Mouse (Mus musculus): ENCODE data around the gene Fam71b. TPM values are rescaled to one million over a fixed set of nuclear protein-coding genes. Genes with fewer than 3 reads are reported as not detected.

The Fam71b gene
- polyA plus RNA-seq, 1 experiment from 2014 or later, result not detected

DNA sequence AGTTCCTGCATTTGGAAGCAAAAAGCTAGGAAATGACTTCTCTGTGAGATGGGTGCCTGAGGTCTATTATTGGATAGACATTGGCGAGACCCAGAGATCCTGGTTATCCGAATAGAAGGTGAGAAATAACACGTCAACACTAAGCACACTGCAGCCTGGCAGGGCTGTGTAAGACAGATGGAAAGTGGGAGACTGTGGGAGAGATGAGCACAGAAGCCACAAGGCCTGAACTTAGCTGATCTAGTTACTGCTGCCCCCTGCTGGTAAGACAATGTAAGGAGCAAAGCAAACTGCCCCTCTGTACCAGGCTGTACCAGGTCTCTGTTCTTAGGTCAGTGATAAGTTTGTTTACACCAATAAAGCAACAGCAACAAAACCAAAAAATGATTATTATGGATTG, 34.8 kb downstream of the Fam71b start:
- H3K27me3 ChIP-seq (replicated peaks; ENCODE audit: control insufficient read depth, insufficient read depth, low read length), result no peaks in the 10 kb centered on the region
- no peak overlapping the region for H3K9ac ChIP-seq (ENCODE audit: low read depth, low read length)
- no peaks in the 10 kb centered on the region for H3K9me3 ChIP-seq (ENCODE audit: control insufficient read depth, low read length)
- no peaks in the 10 kb centered on the region for H3K36me3 ChIP-seq (ENCODE audit: control insufficient read depth, insufficient read depth, low read length)
- peaks cover 5% of the 10 kb centered on the region; the same call in 1 of the 2 replicates for H3K4me1 ChIP-seq (replicated peaks; ENCODE audit: control insufficient read depth, insufficient read depth, low read length)
- peak; percentile 73 for ATAC-seq (replicated peaks; ENCODE audit: low FRiP score)
- no peak overlapping the region for H3K4me2 ChIP-seq
- peak; percentile 57 for DNase-seq (ENCODE audit: low spot score)
- H3K4me3 ChIP-seq (ENCODE audit: low read depth, low read length), result no peak overlapping the region
- no peak overlapping the region for H3K27ac ChIP-seq (ENCODE audit: low read depth, low read length)
- 20% methylated on average over 3 of the region's 3 CpGs for WGBS

DNA sequence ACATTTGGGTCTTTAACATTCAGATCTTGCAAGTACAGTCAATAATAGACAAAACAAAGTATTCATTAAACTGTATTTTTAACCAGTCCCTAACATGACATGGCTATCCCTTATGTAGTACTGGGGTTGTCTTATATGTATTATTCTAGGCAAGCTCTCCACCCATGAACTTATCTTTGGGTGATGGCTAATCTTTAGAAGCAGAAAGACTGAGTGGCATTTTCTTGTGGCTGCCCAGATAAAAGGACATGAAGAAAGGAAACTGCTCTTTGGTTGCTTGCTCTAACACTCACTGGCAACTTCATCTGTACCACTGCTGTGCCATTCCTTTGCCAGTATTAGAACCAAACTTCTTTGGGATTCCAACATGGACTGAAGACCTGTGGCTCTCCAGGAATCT, 39.0 kb downstream of the Fam71b start:
- H3K36me3 ChIP-seq (ENCODE audit: control insufficient read depth, insufficient read depth, low read length), result no peaks in the 10 kb centered on the region
- H3K27me3 ChIP-seq (replicated peaks; ENCODE audit: control insufficient read depth, insufficient read depth, low read length), result no peaks in the 10 kb centered on the region
- H3K4me2 ChIP-seq, result peak overlapping the region; percentile 64
- H3K4me3 ChIP-seq (ENCODE audit: low read depth, low read length), result peak overlapping the region; percentile 16
- peaks cover 12% of the 10 kb centered on the region for H3K4me1 ChIP-seq (replicated peaks; ENCODE audit: control insufficient read depth, insufficient read depth, low read length)
- H3K27ac ChIP-seq (ENCODE audit: low read depth, low read length), result peak overlapping the region; percentile 72
- no peak for DNase-seq (ENCODE audit: low spot score)
- no peak overlapping the region for H3K9ac ChIP-seq (ENCODE audit: low read depth, low read length)
- ATAC-seq (replicated peaks; ENCODE audit: low FRiP score), result peak; percentile 44
- H3K9me3 ChIP-seq (ENCODE audit: control insufficient read depth, low read length), result no peaks in the 10 kb centered on the region

DNA sequence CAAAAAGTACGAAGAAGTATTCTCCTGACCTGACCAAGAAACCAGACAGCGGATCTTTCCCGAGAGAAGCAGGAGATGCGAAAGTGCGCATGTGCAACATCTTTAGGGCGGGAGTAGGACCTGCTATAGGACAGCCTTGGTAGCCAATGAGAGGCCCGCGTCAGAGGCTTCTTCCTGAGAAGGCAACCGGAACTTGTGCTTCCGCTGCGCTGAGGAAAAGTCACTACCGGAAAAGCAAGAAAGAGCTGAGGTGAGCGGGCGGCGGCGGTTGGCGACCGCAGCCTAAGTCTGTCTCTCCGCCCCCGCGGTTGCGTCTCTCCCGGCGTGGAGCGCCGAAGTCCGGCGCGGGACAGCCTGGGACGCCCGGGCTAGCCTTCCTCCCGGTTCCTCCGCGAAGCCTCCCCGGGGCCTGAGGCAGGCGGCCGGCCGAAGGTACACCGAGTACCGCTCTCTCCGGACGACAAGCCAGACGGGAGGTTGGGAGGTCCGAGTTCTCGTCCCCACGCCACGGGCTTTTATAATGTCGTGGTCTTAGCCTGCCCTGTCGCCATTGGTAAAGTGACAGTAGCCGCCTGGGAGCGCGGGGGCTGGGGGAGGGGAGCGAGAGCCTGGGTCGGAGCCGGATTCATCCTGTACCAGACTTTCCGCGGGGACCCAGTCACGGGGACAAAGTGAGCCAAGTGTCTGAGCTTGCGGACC, 40.5 kb downstream of the Fam71b start, which contains the start of gene Med7:
TSS of gene Med7 (plus strand) at position 166 of the 699 bp plus-strand sequence.
- peak within 1 kb of the TSS; percentile 99 for H3K9ac ChIP-seq (ENCODE audit: low read depth, low read length)
- no peaks in the 10 kb centered on the region for H3K9me3 ChIP-seq (ENCODE audit: control insufficient read depth, low read length)
- peak within 1 kb of the TSS; percentile 97 for H3K27ac ChIP-seq (ENCODE audit: low read depth, low read length)
- H3K36me3 ChIP-seq (ENCODE audit: control insufficient read depth, insufficient read depth, low read length), result peaks cover 6% of the 10 kb centered on the region; the same call in 1 of the 2 replicates
- no peaks in the 10 kb centered on the region for H3K27me3 ChIP-seq (replicated peaks; ENCODE audit: control insufficient read depth, insufficient read depth, low read length)
- WGBS, result under 1% methylated on average over 58 of the region's 59 CpGs
- H3K4me1 ChIP-seq (replicated peaks; ENCODE audit: control insufficient read depth, insufficient read depth, low read length), result peaks cover 15% of the 10 kb centered on the region
- H3K4me3 ChIP-seq (ENCODE audit: low read depth, low read length), result peak within 1 kb of the TSS; percentile 96
- ATAC-seq (replicated peaks; ENCODE audit: low FRiP score) (peak; percentile 93), DNase-seq (ENCODE audit: low spot score) (peak; percentile 86)
- peak within 1 kb of the TSS; percentile 86 for H3K4me2 ChIP-seq

DNA sequence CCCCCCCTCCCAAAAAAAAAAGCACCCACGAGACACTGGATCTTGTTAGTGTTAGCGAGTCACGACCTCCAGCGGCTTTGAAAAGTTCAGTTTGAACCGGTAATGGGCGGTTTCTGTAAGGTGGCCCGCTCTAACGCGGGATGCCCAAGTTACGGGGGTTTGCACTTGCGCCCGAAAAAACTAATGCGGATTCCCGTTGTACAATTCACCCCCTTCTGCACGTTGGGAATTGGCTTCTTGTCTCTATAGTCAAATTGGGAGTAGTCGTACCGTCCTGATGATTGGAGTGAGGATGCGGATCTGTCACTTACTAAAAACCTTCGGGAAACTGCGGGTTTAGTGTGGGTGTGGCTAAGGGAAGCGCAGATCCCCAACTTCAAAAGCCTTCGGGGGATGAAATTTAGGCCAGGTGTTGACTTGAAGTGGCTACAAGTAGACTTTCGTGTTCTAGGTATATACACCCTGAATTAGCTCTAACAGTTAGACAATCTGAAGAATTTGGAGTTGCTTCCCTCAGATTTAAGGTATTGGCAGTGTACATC, 41.2 kb downstream of the Fam71b start:
- ATAC-seq (replicated peaks; ENCODE audit: low FRiP score) (peak; percentile 13; the same call in 1 of the 2 replicates), DNase-seq (ENCODE audit: low spot score) (no peak)
- no peaks in the 10 kb centered on the region for H3K9me3 ChIP-seq (ENCODE audit: control insufficient read depth, low read length)
- peaks cover 6% of the 10 kb centered on the region; the same call in 1 of the 2 replicates for H3K36me3 ChIP-seq (ENCODE audit: control insufficient read depth, insufficient read depth, low read length)
- WGBS, result 1% methylated on average over 23 of the region's 23 CpGs
- peak overlapping the region; percentile 97 for H3K27ac ChIP-seq (ENCODE audit: low read depth, low read length)
- H3K27me3 ChIP-seq (replicated peaks; ENCODE audit: control insufficient read depth, insufficient read depth, low read length), result no peaks in the 10 kb centered on the region
- peak overlapping the region; percentile 86 for H3K4me2 ChIP-seq
- H3K9ac ChIP-seq (ENCODE audit: low read depth, low read length), result peak overlapping the region; percentile 99
- H3K4me1 ChIP-seq (replicated peaks; ENCODE audit: control insufficient read depth, insufficient read depth, low read length), result peaks cover 15% of the 10 kb centered on the region
- H3K4me3 ChIP-seq (ENCODE audit: low read depth, low read length), result peak overlapping the region; percentile 96

DNA sequence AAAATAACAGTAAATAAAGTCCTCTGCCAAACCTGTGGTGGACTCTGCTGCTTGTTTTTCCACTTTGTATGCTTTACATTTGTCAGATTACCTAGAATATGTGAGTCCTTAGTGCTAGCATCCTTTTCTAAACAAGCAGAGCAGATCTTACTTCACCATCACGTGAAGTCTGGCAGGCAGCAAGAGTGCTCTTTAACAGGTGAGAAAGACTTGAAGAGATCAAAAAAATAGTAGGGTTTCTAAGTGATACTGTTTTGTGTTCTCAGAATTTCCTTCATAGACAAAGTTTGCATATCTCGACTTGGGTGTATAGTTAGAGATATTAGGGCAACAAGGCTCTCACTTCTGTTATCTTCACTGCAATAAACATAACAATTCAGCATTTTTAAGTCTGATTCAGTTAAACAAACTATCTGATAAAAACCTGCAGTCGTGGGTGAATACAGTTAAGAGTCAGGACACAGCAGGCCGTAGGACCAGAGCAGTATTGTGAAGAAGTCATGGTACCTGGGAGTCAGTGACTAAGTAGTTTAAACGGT, 42.7 kb downstream of the Fam71b start:
- H3K4me1 ChIP-seq (replicated peaks; ENCODE audit: control insufficient read depth, insufficient read depth, low read length), result peaks cover 15% of the 10 kb centered on the region
- H3K27ac ChIP-seq (ENCODE audit: low read depth, low read length), result peak overlapping the region; percentile 57; the same call in 1 of the 2 replicates
- no peaks in the 10 kb centered on the region for H3K27me3 ChIP-seq (replicated peaks; ENCODE audit: control insufficient read depth, insufficient read depth, low read length)
- H3K4me2 ChIP-seq, result peak overlapping the region; percentile 86
- H3K9me3 ChIP-seq (ENCODE audit: control insufficient read depth, low read length), result no peaks in the 10 kb centered on the region
- H3K9ac ChIP-seq (ENCODE audit: low read depth, low read length), result no peak overlapping the region; the same call in 1 of the 2 replicates
- H3K36me3 ChIP-seq (ENCODE audit: control insufficient read depth, insufficient read depth, low read length), result peaks cover 6% of the 10 kb centered on the region; the same call in 1 of the 2 replicates
- no peak for DNase-seq (ENCODE audit: low spot score)
- 0 out of 2 replicates have a peak overlapping the region, but pooled peaks have one; percentile 12 for H3K4me3 ChIP-seq (ENCODE audit: low read depth, low read length)
- WGBS, result 61% methylated on average over 5 of the region's 5 CpGs
- ATAC-seq (replicated peaks; ENCODE audit: low FRiP score), result 0 out of 2 replicates have a peak, but pooled peaks have one; percentile 10

DNA sequence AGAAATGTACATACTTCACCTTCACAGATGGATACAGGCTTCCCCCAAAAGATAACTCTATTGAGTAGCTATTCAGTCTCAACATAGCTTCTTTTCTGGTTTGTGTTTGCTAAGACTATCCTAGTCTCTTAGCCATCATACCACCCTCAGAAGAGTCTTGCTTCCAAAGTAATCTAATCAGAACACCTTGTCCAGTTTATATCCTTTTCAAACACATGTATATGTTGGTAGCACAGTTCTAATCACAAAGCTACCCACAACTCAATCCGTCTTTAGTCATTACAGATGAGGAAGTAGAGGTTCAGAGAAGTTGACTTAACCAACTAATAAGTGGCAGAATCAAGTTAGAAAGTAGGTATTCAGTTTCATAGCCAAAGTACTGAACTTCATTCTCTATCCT, 45.4 kb downstream of the Fam71b start:
- WGBS, result 47% methylated on average over 1 of the region's 1 CpGs
- H3K9ac ChIP-seq (ENCODE audit: low read depth, low read length), result no peak overlapping the region
- peaks cover 8% of the 10 kb centered on the region for H3K4me1 ChIP-seq (replicated peaks; ENCODE audit: control insufficient read depth, insufficient read depth, low read length)
- H3K27ac ChIP-seq (ENCODE audit: low read depth, low read length), result no peak overlapping the region
- H3K9me3 ChIP-seq (ENCODE audit: control insufficient read depth, low read length), result no peaks in the 10 kb centered on the region
- no peak overlapping the region for H3K4me3 ChIP-seq (ENCODE audit: low read depth, low read length)
- no peaks in the 10 kb centered on the region for H3K27me3 ChIP-seq (replicated peaks; ENCODE audit: control insufficient read depth, insufficient read depth, low read length)
- ATAC-seq (replicated peaks; ENCODE audit: low FRiP score) (peak; percentile 55), DNase-seq (ENCODE audit: low spot score) (no peak)
- peaks cover 6% of the 10 kb centered on the region; the same call in 1 of the 2 replicates for H3K36me3 ChIP-seq (ENCODE audit: control insufficient read depth, insufficient read depth, low read length)
- H3K4me2 ChIP-seq, result no peak overlapping the region

DNA sequence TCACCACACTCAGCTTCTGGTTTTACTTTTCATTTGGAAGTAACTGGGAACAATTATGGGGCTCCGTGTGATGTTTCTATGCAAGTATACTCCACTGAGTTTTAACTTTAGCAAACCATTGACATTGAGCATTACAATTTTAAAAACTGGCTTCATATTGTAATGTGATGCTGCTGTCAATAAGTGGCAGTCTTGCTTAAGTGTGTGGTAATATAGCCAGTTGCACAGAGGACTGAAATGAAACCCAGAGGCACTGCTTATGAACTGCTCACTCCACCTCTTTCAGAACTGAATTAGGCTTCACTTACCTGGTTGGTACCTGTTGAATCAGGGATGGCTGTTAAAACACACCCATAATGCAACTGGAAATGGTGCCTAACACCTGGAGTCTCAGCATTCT, 46.8 kb downstream of the Fam71b start:
- no peak overlapping the region for H3K9ac ChIP-seq (ENCODE audit: low read depth, low read length)
- H3K36me3 ChIP-seq (ENCODE audit: control insufficient read depth, insufficient read depth, low read length), result peaks cover 6% of the 10 kb centered on the region; the same call in 1 of the 2 replicates
- no peak overlapping the region for H3K4me2 ChIP-seq
- no peak for DNase-seq (ENCODE audit: low spot score)
- H3K9me3 ChIP-seq (ENCODE audit: control insufficient read depth, low read length), result no peaks in the 10 kb centered on the region
- H3K27ac ChIP-seq (ENCODE audit: low read depth, low read length), result no peak overlapping the region
- ATAC-seq (replicated peaks; ENCODE audit: low FRiP score), result no peak
- no peaks in the 10 kb centered on the region for H3K27me3 ChIP-seq (replicated peaks; ENCODE audit: control insufficient read depth, insufficient read depth, low read length)
- H3K4me3 ChIP-seq (ENCODE audit: low read depth, low read length), result no peak overlapping the region
- peaks cover 8% of the 10 kb centered on the region for H3K4me1 ChIP-seq (replicated peaks; ENCODE audit: control insufficient read depth, insufficient read depth, low read length)
- whole genome bisulfite sequencing, result 83% methylated on average over 1 of the region's 1 CpGs

DNA sequence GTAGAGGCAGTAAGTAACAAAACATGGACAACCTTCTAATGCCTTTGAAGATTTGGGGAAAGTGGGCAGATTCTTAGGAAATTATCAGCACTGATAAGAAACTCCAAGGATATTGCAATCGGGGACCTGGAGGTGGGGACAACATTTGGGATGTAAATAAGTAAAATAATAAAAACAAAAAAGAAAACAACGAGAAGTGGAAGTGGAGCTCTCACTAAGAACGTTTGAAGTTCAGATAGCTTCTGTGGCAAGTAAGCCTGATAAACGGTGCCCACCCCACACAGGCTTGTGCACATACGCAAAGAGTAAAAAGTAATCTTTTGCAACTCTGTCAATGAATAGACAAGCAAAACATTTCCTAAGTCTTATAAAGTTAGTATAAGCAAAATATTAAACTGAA, 47.6 kb downstream of the Fam71b start:
- WGBS, result 80% methylated on average over 5 of the region's 5 CpGs
- H3K27ac ChIP-seq (ENCODE audit: low read depth, low read length), result no peak overlapping the region
- peaks cover 6% of the 10 kb centered on the region; the same call in 1 of the 2 replicates for H3K36me3 ChIP-seq (ENCODE audit: control insufficient read depth, insufficient read depth, low read length)
- H3K9me3 ChIP-seq (ENCODE audit: control insufficient read depth, low read length), result no peaks in the 10 kb centered on the region
- H3K9ac ChIP-seq (ENCODE audit: low read depth, low read length), result no peak overlapping the region
- H3K27me3 ChIP-seq (replicated peaks; ENCODE audit: control insufficient read depth, insufficient read depth, low read length), result no peaks in the 10 kb centered on the region
- H3K4me3 ChIP-seq (ENCODE audit: low read depth, low read length), result no peak overlapping the region
- ATAC-seq (replicated peaks; ENCODE audit: low FRiP score), result no peak
- peaks cover 3% of the 10 kb centered on the region for H3K4me1 ChIP-seq (replicated peaks; ENCODE audit: control insufficient read depth, insufficient read depth, low read length)
- no peak overlapping the region for H3K4me2 ChIP-seq
- DNase-seq (ENCODE audit: low spot score), result no peak
